Mouse (Mus musculus): ENCODE measurements around the gene Plcb2. TPM values are rescaled to one million over a fixed set of nuclear protein-coding genes. Genes with fewer than 3 reads are reported as not detected.

Plcb2 gene
- polyA plus RNA-seq, 1 experiment from 2014 or later: 1.5 TPM

DNA sequence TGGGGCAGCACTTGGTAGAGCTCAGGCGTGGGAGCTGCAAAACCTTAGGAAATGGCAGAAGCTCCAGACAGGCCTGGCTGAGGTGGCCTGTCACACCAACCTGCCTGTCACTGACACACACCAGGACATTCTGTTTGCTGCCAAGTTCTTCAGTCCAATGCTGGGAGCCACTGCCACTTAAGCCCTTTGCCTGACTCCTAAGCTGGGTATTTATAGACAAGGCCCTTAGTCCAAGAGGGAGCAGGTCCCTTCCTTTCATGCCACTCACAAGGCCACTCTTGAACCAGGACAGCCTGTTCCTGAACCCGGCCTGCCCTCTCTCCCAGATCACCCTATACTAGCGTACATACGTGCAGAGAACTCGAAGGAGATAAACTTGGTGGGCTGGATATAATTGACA lies 11.6 kb downstream of the Plcb2 start:
- Histone ChIP-seq H3K27ac (ENCODE audit: low read depth) (no peak overlapping the region), H3K4me1 (ENCODE audit: insufficient read depth) (no peaks in the 10 kb centered on the region), H3K9me3 (ENCODE audit: low read depth, low read length) (no peaks in the 10 kb centered on the region), H3K9ac (no peak overlapping the region), H3K4me2 (no peak overlapping the region), H3K36me3 (ENCODE audit: insufficient read depth) (no peaks in the 10 kb centered on the region), H3K27me3 (ENCODE audit: insufficient read depth, low read length) (peaks cover 20% of the 10 kb centered on the region; the same call in 1 of the 2 replicates), H3K4me3 (ENCODE audit: low read depth, low read length) (no peak overlapping the region)
- ATAC-seq (ENCODE audit: insufficient read depth): no peak
- no peak for TF ChIP-seq CTCF (IDR thresholded peaks at IDR 0.05; ENCODE audit: low read depth)
- 76% methylated on average over 5 of the region's 5 CpGs for WGBS
- no peak for DNase-seq

DNA sequence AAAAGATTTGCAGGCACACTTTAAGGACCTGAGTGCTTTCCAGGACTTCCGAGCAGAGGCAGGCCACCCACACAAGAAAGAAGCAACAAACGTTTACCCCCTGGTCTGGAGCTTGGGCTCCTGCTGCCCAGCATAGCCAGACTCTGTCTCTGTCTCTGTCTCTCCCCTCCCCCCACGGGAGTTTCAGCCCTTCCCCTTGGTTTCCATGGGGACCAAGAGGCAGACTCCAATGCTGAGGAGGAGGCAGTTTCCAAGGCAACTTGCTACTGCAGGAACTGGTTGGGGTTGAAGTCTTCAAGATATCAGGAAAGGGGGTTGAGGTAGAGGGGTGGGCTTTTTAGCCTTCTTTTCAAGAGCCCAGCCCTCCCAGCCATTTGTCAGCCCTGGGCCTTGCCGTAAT lies 14.0 kb downstream of the Plcb2 start:
- no peak overlapping the region for H3K4me3 ChIP-seq (ENCODE audit: low read depth, low read length)
- no peak overlapping the region for H3K9ac ChIP-seq
- no peak for TF ChIP-seq CTCF (IDR thresholded peaks at IDR 0.05; ENCODE audit: low read depth)
- no peaks in the 10 kb centered on the region for H3K36me3 ChIP-seq (ENCODE audit: insufficient read depth)
- H3K4me2 ChIP-seq: no peak overlapping the region
- H3K9me3 ChIP-seq (ENCODE audit: low read depth, low read length): no peaks in the 10 kb centered on the region
- H3K27me3 ChIP-seq (ENCODE audit: insufficient read depth, low read length): peaks cover 40% of the 10 kb centered on the region
- H3K27ac ChIP-seq (ENCODE audit: low read depth): no peak overlapping the region
- ATAC-seq (ENCODE audit: insufficient read depth): no peak
- peaks cover 8% of the 10 kb centered on the region; the same call in 1 of the 2 replicates for H3K4me1 ChIP-seq (ENCODE audit: insufficient read depth)
- DNase-seq: no peak
- WGBS: 38% methylated on average over 4 of the region's 4 CpGs

DNA sequence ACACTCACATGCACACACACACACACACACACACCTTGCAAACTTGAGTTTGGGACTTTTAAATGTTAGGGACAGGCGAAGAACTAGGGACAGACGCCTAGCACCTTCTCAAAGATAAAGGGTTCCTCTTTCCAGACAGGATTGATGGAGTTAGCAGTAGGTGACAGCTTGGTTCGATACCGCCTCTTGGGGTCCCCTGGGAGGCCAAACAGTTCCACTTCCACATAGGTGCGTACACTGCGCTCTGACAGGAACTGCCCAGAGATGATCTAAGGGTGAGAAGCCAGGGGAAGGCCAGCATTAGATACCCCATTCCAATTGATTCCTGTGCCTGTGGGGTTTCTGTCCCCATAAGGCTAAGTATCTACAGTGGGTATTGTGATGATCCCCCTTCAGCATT lies 14.6 kb downstream of the Plcb2 start:
- Histone ChIP-seq H3K27ac (ENCODE audit: low read depth) (no peak overlapping the region), H3K4me1 (ENCODE audit: insufficient read depth) (peaks cover 8% of the 10 kb centered on the region; the same call in 1 of the 2 replicates), H3K4me3 (ENCODE audit: low read depth, low read length) (no peak overlapping the region), H3K27me3 (ENCODE audit: insufficient read depth, low read length) (peaks cover 44% of the 10 kb centered on the region), H3K9ac (no peak overlapping the region), H3K9me3 (ENCODE audit: low read depth, low read length) (no peaks in the 10 kb centered on the region), H3K36me3 (ENCODE audit: insufficient read depth) (no peaks in the 10 kb centered on the region), H3K4me2 (no peak overlapping the region)
- no peak for DNase-seq
- no peak for TF ChIP-seq CTCF (IDR thresholded peaks at IDR 0.05; ENCODE audit: low read depth)
- WGBS: 66% methylated on average over 6 of the region's 6 CpGs
- ATAC-seq (ENCODE audit: insufficient read depth): no peak

DNA sequence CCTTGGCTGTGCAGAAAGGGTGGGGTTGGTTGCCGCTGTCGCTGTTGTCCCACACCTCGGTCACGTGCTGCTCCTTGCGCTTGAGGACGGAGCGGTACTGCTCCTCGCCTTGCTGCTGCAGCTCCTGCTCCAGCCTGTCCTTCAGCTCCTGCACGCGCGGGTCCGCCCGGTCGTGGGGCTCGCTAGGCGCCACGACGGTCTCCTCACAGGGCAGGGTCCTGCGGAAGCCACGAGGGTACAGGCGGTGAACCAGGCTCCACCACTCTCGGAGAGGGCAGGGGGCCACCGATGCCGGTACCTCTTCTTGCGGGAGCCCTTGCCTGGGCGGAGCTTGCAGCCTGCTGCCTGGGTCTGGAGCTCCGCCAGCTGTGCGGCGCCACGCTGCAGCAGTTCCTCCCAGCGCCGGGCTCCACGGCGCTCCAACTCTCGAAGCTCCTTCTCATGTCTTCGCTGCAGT lies 17.2 kb downstream of the Plcb2 start:
- Histone ChIP-seq H3K4me1 (ENCODE audit: insufficient read depth) (peaks cover 8% of the 10 kb centered on the region; the same call in 1 of the 2 replicates), H3K9ac (peak overlapping the region; percentile 44), H3K27me3 (ENCODE audit: insufficient read depth, low read length) (peaks cover 68% of the 10 kb centered on the region), H3K4me2 (peak overlapping the region; percentile 77), H3K27ac (ENCODE audit: low read depth) (no peak overlapping the region), H3K36me3 (ENCODE audit: insufficient read depth) (no peaks in the 10 kb centered on the region), H3K9me3 (ENCODE audit: low read depth, low read length) (no peaks in the 10 kb centered on the region), H3K4me3 (ENCODE audit: low read depth, low read length) (peak overlapping the region; percentile 39)
- peak; percentile 75 for ATAC-seq (ENCODE audit: insufficient read depth)
- DNase-seq: peak; percentile 83
- under 1% methylated on average over 36 of the region's 36 CpGs for WGBS
- TF ChIP-seq CTCF (IDR thresholded peaks at IDR 0.05; ENCODE audit: low read depth): no peak

DNA sequence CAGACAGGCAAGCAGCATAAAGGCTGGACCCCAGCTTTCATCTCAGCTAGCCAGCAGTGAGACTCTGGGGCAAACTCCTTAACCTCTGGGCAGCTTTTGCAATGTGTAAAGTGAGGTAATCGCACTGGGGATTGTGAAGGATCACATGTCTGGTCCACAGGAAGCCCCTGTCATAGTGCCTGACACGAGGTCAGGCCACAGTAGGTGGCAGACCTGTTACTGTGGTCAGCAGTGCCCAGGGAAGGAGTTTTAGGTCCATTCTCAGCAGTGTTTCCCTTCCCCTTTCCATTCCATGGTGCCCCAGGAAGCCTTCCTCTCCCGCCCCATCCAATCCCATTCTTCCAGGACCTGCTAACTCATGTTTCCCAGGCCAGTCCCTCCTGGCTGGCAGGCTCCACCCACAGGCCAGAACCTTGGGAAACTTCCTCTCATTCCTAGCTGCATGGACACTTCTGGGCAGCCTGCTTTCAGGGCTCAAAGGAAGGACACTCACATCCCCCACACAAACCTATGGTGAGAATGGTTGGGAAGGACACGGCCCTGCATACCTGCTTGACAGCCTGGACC lies 18.5 kb downstream of the Plcb2 start:
- ATAC-seq (ENCODE audit: insufficient read depth) (no peak), DNase-seq (no peak)
- peaks cover 8% of the 10 kb centered on the region; the same call in 1 of the 2 replicates for H3K4me1 ChIP-seq (ENCODE audit: insufficient read depth)
- H3K9me3 ChIP-seq (ENCODE audit: low read depth, low read length): no peaks in the 10 kb centered on the region
- no peaks in the 10 kb centered on the region for H3K36me3 ChIP-seq (ENCODE audit: insufficient read depth)
- no peak overlapping the region for H3K4me3 ChIP-seq (ENCODE audit: low read depth, low read length)
- no peak for TF ChIP-seq CTCF (IDR thresholded peaks at IDR 0.05; ENCODE audit: low read depth)
- no peak overlapping the region for H3K4me2 ChIP-seq
- no peak overlapping the region for H3K27ac ChIP-seq (ENCODE audit: low read depth)
- 37% methylated on average over 4 of the region's 4 CpGs for WGBS
- H3K27me3 ChIP-seq (ENCODE audit: insufficient read depth, low read length): peaks cover 81% of the 10 kb centered on the region
- H3K9ac ChIP-seq: no peak overlapping the region

DNA sequence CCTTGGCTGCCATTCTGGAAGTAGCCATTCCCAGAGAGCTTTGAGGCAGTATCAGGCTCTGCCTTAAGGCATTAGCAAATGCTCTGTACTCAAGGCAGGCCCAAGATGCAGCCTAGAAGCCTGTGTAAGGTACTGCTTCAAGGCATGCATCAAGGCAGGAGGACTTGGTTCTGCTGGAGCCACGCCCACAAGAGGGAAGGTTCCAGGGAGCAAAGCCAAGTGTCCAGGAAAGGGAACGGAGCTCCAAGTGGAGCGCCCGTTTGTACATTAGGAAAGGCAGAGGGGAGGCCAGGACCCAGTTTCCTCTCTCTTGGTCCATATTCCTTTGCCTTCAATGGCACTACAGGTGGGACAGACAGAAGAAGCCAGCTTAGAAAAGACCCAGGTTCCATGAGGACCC lies 19.8 kb downstream of the Plcb2 start:
- Histone ChIP-seq H3K27me3 (ENCODE audit: insufficient read depth, low read length) (peaks cover 94% of the 10 kb centered on the region), H3K9me3 (ENCODE audit: low read depth, low read length) (no peaks in the 10 kb centered on the region), H3K9ac (no peak overlapping the region), H3K4me2 (no peak overlapping the region), H3K36me3 (ENCODE audit: insufficient read depth) (no peaks in the 10 kb centered on the region), H3K4me3 (ENCODE audit: low read depth, low read length) (no peak overlapping the region), H3K27ac (ENCODE audit: low read depth) (no peak overlapping the region), H3K4me1 (ENCODE audit: insufficient read depth) (peaks cover 11% of the 10 kb centered on the region; the same call in 1 of the 2 replicates)
- no peak for TF ChIP-seq CTCF (IDR thresholded peaks at IDR 0.05; ENCODE audit: low read depth)
- ATAC-seq (ENCODE audit: insufficient read depth) (no peak), DNase-seq (no peak)
- 59% methylated on average over 4 of the region's 4 CpGs for WGBS

DNA sequence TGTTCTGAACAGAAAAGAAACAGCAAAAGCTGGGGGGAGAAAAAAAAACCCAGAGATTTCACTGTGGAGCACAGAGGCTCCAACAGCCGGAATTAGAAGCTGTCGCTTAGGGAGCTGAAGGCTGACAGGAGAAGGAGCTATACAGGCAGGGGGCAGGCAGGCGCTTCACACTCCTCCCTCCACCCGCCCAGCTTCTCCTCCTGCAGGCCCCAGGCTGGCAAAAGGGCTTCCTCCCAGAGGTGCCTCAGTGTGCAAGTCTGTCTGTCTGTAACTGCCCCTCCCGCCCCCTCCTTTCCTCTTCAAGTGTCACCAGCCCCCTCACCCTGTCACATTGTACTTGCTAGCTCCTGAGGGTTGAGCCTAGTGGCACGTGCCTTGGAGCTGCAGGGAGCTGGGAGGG lies 21.8 kb downstream of the Plcb2 start:
- Histone ChIP-seq H3K27ac (ENCODE audit: low read depth) (no peak overlapping the region), H3K4me1 (ENCODE audit: insufficient read depth) (peaks cover 13% of the 10 kb centered on the region; the same call in 1 of the 2 replicates), H3K4me2 (no peak overlapping the region), H3K4me3 (ENCODE audit: low read depth, low read length) (no peak overlapping the region), H3K9me3 (ENCODE audit: low read depth, low read length) (no peaks in the 10 kb centered on the region), H3K9ac (no peak overlapping the region), H3K36me3 (ENCODE audit: insufficient read depth) (no peaks in the 10 kb centered on the region), H3K27me3 (ENCODE audit: insufficient read depth, low read length) (peaks cover 96% of the 10 kb centered on the region)
- DNase-seq: no peak
- no peak for TF ChIP-seq CTCF (IDR thresholded peaks at IDR 0.05; ENCODE audit: low read depth)
- WGBS: 4% methylated on average over 6 of the region's 6 CpGs
- no peak for ATAC-seq (ENCODE audit: insufficient read depth)
